Mouse (Mus musculus) bone marrow, adult 2 months (tissue): Measurements from ENCODE around the gene Rapgef5.

Experiments
- CTCF ChIP-seq: fragments of 200-500 bp; IDR thresholded peaks from 2 replicates; pipeline ENCODE4 v1.5.1; 2011; ENCODE audit warnings: low read length, control low read depth; ENCODE audit not compliant: control insufficient read depth, insufficient read depth
- POLR2A ChIP-seq: fragments of 200-500 bp; IDR thresholded peaks from 2 replicates; pipeline ENCODE4 v1.6.1; 2011; ENCODE audit warnings: low read depth, mild to moderate bottlenecking, control low read depth, low read length, borderline replicate concordance; ENCODE audit not compliant: control insufficient read depth

- TF ChIP-seq CTCF (no peak), POLR2A (no peak)
These were observed 219.9 kb downstream of the Rapgef5 start for GRCm38 (mm10) chr12:117736130-117736529.
